Mouse (Mus musculus) spleen, adult 18-20 months (tissue): Measurements from ENCODE around the gene Dclk1.

Experiments
- DNase-seq, 2 experiments: peaks; one replicate each; pipeline ENCODE4 v3.0.0; 2022; ENCODE audit warnings: mixed read lengths in 2 of 2

Gene Dclk1

DNA sequence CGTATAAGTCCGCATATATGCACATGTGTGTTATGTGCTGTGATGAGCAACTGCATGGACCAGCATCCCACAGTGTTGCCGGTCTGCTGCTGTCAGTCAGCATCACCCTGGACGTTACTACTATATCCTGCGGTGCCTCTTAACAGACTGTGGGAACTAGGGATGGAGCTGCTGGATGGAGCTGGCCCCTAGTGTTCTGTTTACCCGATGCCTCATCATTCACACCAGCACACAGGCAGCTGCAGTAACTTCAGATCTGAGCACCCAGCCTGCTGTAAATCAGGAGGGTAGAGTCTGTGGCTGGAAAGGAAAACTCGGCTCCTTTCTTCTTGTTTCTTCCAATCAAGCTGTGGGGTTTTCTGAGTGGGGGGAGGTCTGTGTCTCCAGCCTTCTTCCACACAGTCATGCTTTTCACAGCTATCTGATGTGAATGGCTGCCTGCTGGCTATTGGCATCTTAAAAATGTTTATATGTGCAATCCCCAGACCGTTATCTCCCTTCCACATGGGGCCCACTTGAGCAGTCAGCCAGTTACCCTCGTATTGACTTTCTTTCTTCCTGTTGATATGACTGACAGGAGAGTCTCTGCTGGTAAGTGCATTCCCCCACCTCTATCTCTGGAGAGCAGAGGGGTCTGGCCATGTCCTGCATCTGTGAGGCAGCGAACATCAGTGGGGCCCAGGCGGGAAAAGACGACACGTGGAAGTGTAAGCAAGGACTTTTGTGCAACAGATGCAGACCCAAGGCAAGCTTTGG is 301.9 kb downstream of the Dclk1 start:
- DNase-seq, result no peak

DNA sequence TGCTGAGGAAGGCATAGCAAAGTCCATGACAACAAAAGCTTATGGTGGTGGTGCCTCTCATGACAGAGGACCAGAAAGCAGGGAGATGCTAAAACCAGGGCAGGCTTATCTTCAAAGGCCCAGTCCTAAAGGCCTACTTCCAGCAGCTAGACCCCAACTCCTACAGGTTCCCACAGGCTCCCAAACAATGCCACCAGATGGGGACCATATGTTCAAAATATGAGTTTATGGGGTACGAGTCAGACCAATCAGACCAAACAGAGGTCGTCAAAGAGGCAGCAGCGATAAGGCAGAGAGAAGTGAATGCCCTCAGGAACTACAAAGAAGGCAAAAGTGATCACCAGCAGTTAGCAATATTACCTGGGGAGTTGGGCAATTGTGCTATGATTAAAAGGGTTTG is 303.1 kb downstream of the Dclk1 start:
- DNase-seq, result no peak

DNA sequence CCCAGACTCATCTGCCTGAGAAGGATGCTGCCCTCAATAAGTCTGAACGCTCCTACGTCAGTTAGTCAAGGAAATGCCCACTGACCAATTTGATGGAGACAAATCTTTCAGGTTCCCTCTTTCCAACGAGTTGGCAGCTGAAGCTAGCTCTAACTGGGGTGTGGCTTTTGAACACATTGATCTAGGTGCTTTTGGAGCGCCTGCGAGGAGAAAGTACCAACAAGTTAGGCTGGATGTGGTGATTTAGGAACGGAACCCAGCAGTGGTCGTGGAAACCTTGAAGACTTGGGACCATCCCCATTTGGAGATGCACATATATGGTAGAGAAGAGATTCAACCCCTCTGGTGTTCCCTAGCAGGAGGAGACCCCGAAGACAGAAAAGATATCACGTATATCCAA is 303.8 kb downstream of the Dclk1 start:
- no peak for DNase-seq

DNA sequence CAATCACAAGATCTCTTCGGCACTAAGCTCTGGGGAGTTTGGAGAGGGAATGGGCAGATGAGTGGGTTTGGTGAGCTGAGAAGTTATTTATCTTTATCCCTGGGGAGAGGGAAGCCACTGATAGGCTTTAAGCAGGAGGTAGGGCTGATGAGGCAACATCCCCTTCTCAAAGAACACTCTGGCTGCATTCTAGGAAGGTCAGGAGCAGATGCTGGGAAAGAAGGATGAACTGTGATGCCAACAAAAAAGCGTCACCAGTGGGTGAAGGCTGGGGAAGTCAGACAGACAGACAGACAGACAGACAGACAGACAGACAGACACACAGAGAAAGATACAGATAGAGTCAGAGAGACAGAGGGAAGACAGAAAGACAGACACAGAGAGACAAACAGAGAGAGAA is 304.9 kb downstream of the Dclk1 start:
- no peak for DNase-seq

DNA sequence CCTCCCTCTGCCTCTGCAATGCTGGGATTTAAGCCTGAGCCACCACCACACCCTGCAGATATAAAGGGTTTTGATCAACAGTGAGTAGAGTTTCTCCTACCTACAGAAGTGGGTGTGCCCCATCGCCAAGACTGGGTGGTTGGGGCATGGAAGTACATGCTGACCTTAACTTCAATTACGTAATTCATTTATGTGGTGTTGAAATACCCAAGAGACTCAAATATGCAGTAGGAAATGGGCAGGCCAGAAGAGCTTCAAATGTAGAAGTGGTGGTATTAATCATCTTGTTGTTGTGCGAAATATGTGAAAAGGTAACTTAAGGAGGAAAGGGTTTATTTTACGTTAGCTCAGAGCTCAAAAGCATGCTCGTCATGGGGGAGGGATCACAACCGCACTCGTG is 307.2 kb downstream of the Dclk1 start:
- DNase-seq, result no peak

DNA sequence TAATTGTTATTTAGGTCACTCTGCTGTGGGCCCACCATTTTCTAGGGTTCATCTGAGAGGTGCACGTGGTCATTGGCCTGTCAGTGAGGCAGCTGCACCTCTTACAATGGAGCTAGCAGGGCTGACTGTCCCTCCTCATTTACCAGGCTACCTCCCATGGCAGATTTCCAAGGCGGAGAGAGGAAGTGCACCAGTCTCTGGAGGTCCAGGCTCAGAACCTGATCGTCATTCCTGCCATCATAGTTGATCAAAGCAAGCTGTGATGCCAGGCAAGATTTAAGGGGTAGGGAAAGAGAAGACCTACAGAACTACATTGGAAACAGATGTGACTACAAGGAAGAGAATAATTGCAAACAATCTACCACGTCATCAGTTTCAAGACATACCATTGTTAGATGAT is 308.8 kb downstream of the Dclk1 start:
- DNase-seq, result no peak

DNA sequence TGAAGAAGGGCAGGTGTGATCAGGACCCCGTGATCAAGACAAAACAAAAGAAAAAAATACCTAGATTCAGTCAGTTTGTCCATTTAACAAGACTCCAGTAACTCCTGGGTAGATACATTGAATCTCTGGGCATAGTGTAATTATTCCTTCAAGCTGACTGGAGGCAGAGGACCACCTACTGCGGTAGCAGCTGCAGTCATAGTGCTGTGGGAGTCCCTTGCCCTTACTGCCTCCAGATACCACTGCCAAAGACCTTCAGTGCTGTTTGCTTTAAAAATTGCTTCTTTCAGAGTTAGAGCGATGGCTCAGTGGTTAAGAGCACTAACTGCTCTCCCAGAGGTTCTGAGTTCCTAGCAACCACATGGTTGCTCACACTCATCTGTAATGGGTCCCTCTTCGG is 309.7 kb downstream of the Dclk1 start:
- no peak for DNase-seq

DNA sequence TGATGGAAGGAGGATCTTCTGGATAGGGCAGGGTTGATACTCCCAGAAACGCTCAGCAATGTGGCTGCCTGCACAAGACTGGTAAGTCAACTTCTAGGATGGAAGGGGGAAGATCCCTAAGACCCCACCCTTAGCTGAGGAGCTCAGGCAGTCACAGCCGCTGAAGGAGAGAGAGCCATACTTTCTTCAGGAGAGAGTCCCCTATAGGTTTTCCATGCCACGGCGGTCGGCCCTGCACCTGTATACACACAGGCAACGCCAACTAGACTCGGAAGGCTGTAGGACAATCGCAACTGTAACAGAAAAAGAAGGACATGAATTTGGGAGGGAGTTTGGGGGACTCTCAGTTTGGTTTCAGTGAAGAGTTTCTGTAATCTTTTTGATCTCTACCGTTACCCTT is 310.9 kb downstream of the Dclk1 start:
- no peak for DNase-seq

DNA sequence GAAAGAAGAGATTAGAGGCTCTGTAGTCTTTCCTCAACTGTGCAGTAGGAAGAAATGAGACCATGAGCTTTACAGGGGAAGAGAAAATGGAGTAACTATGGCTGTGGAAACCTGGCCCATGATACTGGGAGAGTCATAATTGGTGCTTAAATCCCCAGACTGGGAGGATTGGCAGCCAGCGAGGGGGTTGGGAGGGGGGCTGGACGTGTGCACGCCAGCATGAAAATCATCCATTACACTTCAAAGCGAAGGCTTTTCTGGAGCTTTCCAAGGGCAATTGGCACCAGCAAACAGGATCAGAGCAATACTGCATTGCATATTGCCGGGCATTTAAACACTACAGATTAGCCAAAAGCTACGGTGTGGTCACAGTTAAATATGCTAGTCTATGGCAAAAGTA is 313.7 kb downstream of the Dclk1 start:
- DNase-seq, result no peak

DNA sequence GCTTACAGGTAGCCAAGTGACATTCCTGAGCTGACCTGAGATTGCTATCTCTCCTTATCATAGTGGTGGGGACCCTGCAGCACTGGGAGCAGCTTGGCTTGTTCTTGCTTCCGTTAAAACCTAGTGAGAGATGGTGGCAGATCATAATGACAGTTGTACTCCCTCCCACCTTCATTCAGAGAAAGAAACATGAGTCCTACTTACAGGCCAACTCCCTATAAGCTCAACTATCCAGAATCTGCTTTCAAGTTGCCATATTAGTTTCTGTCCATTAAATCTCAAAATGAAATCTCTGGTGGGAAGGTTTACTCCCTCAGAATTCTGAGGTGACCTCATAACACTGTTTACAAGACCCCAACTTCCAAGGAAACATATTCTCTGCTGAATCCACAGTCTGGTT is 316.4 kb downstream of the Dclk1 start:
- DNase-seq, result no peak

DNA sequence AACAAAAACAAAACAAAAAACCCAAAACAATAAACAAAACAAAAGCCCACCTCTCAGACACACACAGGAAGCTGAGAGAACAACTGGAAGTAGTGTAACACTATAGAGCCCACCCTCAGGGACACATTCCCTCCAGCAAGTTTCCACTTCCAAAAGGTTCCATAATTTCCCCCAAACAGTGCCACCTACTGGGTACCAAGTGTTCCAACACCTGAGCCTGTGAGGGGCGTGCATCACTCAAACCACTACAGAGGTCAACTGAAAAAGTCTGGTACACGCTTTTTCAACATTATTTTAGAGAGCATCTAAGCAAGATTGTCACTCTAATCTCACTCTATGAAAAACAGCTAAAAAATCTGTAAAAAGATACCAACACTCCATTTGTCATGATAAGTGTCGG is 325.3 kb downstream of the Dclk1 start:
- DNase-seq, result no peak

DNA sequence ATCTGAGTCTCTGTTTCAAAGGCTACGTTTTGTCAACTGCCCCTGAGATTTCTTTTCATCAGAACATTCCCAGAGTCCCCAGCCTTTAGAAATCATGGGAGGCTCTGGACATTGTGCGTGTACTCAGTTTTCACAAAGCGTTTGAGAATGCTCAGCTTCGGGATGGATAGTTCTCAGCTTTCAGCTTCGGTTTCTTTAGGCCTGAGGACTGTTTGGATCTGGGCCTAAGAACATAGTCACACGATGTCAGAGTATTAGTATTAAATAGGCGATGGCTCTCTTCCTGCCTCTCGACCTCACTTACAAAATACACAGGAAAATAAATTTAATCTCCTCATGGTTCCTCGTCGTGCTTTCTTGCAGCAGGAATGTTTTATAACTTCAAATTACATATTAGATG is 327.4 kb downstream of the Dclk1 start:
- DNase-seq, result no peak

DNA sequence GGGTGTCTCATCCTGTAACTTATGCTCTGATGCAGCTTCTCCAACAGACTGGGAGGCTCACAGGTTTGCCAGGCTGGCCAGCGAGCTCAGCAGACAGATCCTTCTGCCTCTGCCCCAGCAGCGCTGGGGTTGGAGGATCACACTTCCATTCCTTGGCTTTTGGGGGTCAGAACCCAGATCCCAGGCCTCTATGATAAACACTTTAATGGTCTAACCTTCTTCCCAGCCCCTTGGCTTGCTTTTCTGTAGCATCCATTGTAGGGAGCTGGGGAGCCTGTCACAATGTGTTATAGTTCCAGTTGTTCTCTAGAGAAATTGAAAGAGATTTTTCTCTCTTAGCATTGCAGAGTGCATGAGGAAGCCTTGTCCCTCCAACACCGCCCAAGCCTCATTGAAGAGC is 328.9 kb downstream of the Dclk1 start:
- no peak for DNase-seq

DNA sequence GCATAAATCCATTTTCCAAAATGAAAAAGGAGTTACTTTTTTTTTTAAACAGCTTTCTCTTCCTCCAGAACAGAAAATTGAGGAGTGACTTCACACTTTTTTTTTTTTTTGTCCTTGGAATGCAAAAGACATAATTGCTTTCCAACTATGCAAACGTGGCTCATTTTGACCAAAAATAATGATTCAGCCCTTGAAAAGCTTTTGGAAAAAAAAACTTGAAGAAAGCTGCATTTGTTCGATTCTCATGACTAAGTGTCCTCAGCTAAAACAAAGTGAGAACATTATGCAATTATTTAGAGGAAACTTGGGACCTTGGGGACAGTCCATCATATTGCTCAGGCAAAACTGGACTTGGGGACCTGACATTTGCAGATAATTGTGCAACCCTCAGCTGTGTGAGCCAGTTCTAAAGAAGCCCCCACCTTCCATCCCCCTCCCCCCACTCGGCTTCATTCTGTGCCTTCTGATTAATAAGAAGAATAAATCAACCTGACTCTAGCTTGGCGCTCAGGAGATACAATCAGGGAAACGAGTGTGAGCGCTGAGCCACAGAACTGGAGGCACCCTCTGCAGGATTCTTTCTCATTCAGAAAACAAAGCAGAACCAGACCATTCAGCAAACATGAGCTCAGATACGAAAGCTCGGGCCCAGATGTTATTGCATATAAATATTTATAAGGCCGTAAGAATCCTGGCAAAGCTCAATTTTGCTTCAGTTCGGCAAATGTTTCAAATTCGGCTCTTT is 329.6 kb downstream of the Dclk1 start:
- no peak for DNase-seq

DNA sequence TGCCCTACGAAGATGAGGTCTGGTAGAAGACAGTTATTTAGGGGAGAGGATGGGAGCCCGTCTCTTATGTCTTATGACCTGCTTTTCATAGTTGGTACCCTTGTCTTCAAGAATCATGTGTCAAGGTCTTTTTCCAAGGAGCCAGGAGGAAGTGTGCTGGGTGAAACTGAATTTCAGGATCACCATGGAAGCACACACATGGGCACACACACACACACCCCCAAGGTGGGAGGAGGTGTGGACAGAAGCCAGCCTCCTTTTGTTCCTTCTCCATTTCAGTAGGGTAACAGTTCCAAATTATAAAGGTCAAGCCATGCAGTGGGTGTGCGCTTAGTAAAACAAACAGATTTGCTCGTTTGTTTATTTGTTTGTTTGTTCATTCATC is 330.1 kb downstream of the Dclk1 start:
- DNase-seq, result no peak

DNA sequence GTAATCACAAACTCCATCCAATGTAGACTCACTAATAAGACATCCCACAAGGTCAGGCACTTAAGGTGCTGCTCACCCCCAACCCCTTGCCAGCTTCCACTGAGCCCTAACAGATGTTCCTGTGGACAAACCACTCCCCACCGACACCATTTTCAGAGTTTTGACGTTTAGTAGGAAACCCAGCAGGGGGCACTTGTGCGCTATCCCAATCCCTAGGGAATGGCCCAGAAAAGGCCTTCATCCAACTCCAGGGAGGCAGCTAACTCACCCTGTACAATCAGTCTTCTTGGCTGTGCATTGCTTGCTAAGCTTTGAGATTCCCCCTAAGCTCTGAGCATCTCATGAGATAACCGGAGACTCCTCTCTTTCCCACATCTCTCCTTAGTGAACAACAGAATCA is 331.8 kb downstream of the Dclk1 start:
- DNase-seq, result no peak

DNA sequence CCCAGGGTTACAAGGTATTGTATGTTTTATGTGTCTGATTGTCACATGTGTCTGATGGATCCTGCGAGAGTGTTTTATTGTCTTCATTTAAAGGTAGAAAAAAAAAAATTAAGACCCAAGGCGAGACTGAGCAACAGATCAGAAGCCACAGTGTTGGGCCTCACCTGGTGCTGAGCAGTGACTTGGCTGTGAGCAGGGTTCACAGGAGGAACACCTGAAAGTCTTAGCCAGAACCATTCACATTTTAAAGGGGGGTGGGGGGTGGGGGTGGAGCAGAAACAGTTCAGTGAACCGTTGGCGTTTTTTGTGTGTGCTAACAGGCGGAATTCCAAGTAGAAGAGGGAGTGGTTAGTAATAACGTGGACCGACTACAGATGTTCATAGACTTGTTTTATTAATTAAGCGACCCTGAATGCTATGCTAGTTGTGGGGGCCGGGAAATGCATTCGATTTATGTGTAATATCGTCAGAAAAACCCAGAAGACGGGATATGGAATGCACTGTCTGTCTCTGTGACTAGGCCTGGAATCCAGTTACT is 345.3 kb downstream of the Dclk1 start:
- no peak for DNase-seq

DNA sequence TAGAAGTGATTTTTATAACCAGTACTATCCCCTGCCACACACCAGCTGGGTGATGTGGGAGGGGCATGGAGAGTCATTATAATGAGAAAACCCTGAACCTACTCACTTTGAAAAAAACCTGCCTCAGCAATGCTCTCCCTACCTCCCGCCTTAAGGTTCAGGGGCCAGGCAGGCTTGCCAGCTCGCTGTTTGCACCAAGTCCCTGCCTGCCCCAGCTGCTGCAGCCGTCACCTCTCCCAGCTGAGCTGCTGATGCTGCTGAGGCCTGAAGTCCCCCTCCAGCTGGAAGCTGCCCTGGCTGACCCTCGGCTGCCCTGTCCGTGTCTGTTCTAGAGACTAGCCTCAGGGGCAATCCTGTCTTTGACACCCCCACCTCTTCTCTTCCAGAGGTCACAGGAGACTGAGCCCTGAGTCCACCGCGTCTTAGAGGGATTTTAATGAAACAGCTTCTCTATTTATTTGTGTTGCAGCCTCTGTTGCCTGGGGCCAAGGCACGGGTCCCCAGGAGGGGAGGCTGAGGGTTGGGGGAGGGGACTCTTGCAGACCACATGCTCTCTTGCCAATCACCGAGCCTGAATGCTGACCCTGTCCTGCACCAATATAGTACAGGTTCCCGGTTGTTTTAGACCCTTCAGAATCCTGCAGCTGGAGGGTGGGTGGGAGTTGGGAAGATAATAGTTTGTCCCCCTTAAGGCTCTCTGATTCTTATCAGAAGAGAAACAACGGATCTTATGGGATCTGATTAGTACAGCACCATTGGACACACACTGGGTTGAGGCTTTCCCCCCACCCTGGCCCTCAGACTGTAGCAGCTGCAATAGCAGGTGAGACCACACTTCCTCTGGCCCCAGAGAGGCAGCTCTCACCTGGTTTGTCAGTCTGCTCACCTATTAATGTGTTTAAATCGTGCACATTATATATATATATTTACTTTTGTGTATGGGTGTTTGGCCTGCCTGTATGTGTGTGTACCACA is 346.1 kb downstream of the Dclk1 start:
- no peak for DNase-seq
